Mouse (Mus musculus) intestine, postnatal 0 days (tissue): ENCODE data around the gene Ffar1. TPM values are rescaled to one million over a fixed set of nuclear protein-coding genes. Genes with fewer than 3 reads are reported as not detected.

Source experiments
- ATAC-seq: fragments of 200-750 bp; cut with Nextera tagmentation; 2 replicates; pipeline ENCODE4 v1.8.0; 2017; ENCODE audit warnings: mild to moderate bottlenecking, moderate TSS enrichment, moderate library complexity
- H3K27ac ChIP-seq: fragments of 300-500 bp; sonication (generic); 2 replicates; pipeline ENCODE4 v1.5.1; 2014; ENCODE audit warnings: mild to moderate bottlenecking, low read depth, low read length, moderate library complexity
- H3K27me3 ChIP-seq: fragments of 300-500 bp; sonication (generic); replicated peaks from 2 replicates; pipeline ENCODE4 v1.6.1; 2014; ENCODE audit warnings: low read length, mixed read lengths; ENCODE audit not compliant: control insufficient read depth, insufficient read depth
- H3K36me3 ChIP-seq: fragments of 300-500 bp; sonication (generic); 2 replicates; pipeline ENCODE4 v1.6.1; 2014; ENCODE audit warnings: mild to moderate bottlenecking, moderate library complexity; ENCODE audit not compliant: control insufficient read depth, insufficient read depth
- H3K4me1 ChIP-seq: fragments of 300-500 bp; sonication (generic); replicated peaks from 2 replicates; pipeline ENCODE4 v1.6.1; 2014; ENCODE audit warnings: antibody characterized with exemption, low read length, mixed read lengths; ENCODE audit not compliant: control insufficient read depth, insufficient read depth
- H3K4me2 ChIP-seq: fragments of 300-500 bp; sonication (generic); replicated peaks from 2 replicates; pipeline ENCODE4 v1.6.1; 2014; ENCODE audit warnings: low read depth, mild to moderate bottlenecking, moderate library complexity
- H3K4me3 ChIP-seq: fragments of 300-500 bp; sonication (generic); 2 replicates; pipeline ENCODE4 v1.5.1; 2014; ENCODE audit warnings: low read depth, low read length
- H3K9ac ChIP-seq: fragments of 300-500 bp; sonication (generic); 2 replicates; pipeline ENCODE4 v1.6.1; 2014; ENCODE audit warnings: mild to moderate bottlenecking, low read depth, low read length
- H3K9me3 ChIP-seq: fragments of 300-500 bp; sonication (generic); 2 replicates; pipeline ENCODE4 v1.6.1; 2016; ENCODE audit warnings: mixed run types; ENCODE audit not compliant: control insufficient read depth
- CTCF ChIP-seq: sonication (generic); IDR thresholded peaks from 2 replicates; pipeline ENCODE4 v1.5.1; 2016; ENCODE audit warnings: low read depth, mild to moderate bottlenecking, control low read depth, antibody characterized with exemption, moderate library complexity
- WGBS: fragments of 180-500 bp; shearing (Covaris S2); extraction: QIAGEN DNeasy Blood & Tissue Kit; methylation state at CpG from one replicate; pipeline ENCODE4 v1.1.7; 2014; 5-methylcytosine and 5-hydroxymethylcytosine counted together
- polyA plus RNA-seq: library from polyadenylated mRNA; unstranded; fragments of >200 nt; fragmentation: Nextera tagmentation; extraction: Ambion mirVana; gene quantifications from 2 replicates; pipeline ENCODE4 v1.2.1, GENCODE M21; 2015

The Ffar1 gene
- polyA plus RNA-seq, 1 experiment from 2014 or later: 0.13 TPM

GRCm38 (mm10) chr7:30820131-30820530 is 41.2 kb downstream of the Ffar1 start:
- Histone ChIP-seq H3K4me3 (no peak overlapping the region), H3K9ac (no peak overlapping the region), H3K27ac (no peak overlapping the region), H3K27me3 (no peaks in the 10 kb centered on the region), H3K4me1 (no peaks in the 10 kb centered on the region), H3K36me3 (no peaks in the 10 kb centered on the region), H3K4me2 (peak overlapping the region; percentile 24; the same call in 1 of the 2 replicates), H3K9me3 (no peaks in the 10 kb centered on the region)
- 32% methylated on average over 6 of the region's 6 CpGs for WGBS
- peak; percentile 14; the same call in 1 of the 2 replicates for ATAC-seq
- no peak for TF ChIP-seq CTCF

- Histone ChIP-seq H3K36me3 (no peaks in the 10 kb centered on the region), H3K4me3 (no peak overlapping the region), H3K9ac (no peak overlapping the region), H3K27me3 (no peaks in the 10 kb centered on the region), H3K4me1 (0 out of 2 replicates have a peak, but pooled peaks cover 3% of the 10 kb centered on the region), H3K27ac (peak overlapping the region; percentile 73), H3K9me3 (no peaks in the 10 kb centered on the region), H3K4me2 (peak overlapping the region; percentile 48)
- no peak for TF ChIP-seq CTCF
- 30% methylated on average over 6 of the region's 6 CpGs for WGBS
- peak; percentile 71 for ATAC-seq
Observed at GRCm38 (mm10) chr7:30812291-30812807, 49.0 kb downstream of the Ffar1 start.

GRCm38 (mm10) chr7:30811757-30812290 is 49.5 kb downstream of the Ffar1 start:
- no peaks in the 10 kb centered on the region for H3K36me3 ChIP-seq
- H3K4me3 ChIP-seq: no peak overlapping the region
- ATAC-seq: peak; percentile 58
- H3K4me2 ChIP-seq: peak overlapping the region; percentile 48
- H3K27me3 ChIP-seq: no peaks in the 10 kb centered on the region
- WGBS: 20% methylated on average over 9 of the region's 9 CpGs
- H3K9me3 ChIP-seq: no peaks in the 10 kb centered on the region
- 0 out of 2 replicates have a peak, but pooled peaks cover 3% of the 10 kb centered on the region for H3K4me1 ChIP-seq
- no peak for TF ChIP-seq CTCF
- H3K9ac ChIP-seq: no peak overlapping the region
- peak overlapping the region; percentile 73 for H3K27ac ChIP-seq

GRCm38 (mm10) chr7:30810319-30810718 is 51.0 kb downstream of the Ffar1 start:
- Histone ChIP-seq H3K36me3 (no peaks in the 10 kb centered on the region), H3K9me3 (no peaks in the 10 kb centered on the region), H3K9ac (no peak overlapping the region), H3K4me2 (no peak overlapping the region), H3K27me3 (no peaks in the 10 kb centered on the region), H3K27ac (no peak overlapping the region), H3K4me1 (0 out of 2 replicates have a peak, but pooled peaks cover 3% of the 10 kb centered on the region), H3K4me3 (no peak overlapping the region)
- ATAC-seq: no peak
- WGBS: 69% methylated on average over 6 of the region's 6 CpGs
- TF ChIP-seq CTCF: peak; percentile 67

Other genes with a start within 250 kb of the Ffar1 start
- gene Upk1a, start 248.7 kb downstream of the Ffar1 start, polyA plus RNA-seq: 1.0 and 1.6 TPM in 2 replicates
- 1,664 and 1,738 TPM in 2 replicates for gene Cox6b1, start 235.4 kb downstream of the Ffar1 start, polyA plus RNA-seq
- not detected in 2 replicates for gene Etv2, start 225.7 kb downstream of the Ffar1 start, polyA plus RNA-seq
- gene Rbm42, start 211.2 kb downstream of the Ffar1 start, polyA plus RNA-seq: 87.8 and 88.9 TPM in 2 replicates
- gene Haus5, start 196.6 kb downstream of the Ffar1 start, polyA plus RNA-seq: 38.3 and 38.7 TPM in 2 replicates
- gene Pmis2, start 190.0 kb downstream of the Ffar1 start, polyA plus RNA-seq: not detected in 2 replicates
- gene 2200002J24Rik, start 162.6 kb downstream of the Ffar1 start, polyA plus RNA-seq: 4.6 and 6.0 TPM in 2 replicates
- gene Atp4a, start 149.4 kb downstream of the Ffar1 start, polyA plus RNA-seq: 0.35 and 0.80 TPM in 2 replicates
- gene Tmem147, start 132.0 kb downstream of the Ffar1 start, polyA plus RNA-seq: 158 and 161 TPM in 2 replicates
- not detected in 2 replicates for gene Gapdhs, start 117.9 kb downstream of the Ffar1 start, polyA plus RNA-seq
- gene Sbsn, start 110.1 kb downstream of the Ffar1 start, polyA plus RNA-seq: 2.7 and 2.9 TPM in 2 replicates
- gene Dmkn, start 97.8 kb downstream of the Ffar1 start, polyA plus RNA-seq: 27.8 and 28.2 TPM in 2 replicates
- 4.1 and 4.8 TPM in 2 replicates for gene Krtdap, start 73.7 kb downstream of the Ffar1 start, polyA plus RNA-seq
- gene Ffar2, start 37.8 kb downstream of the Ffar1 start, polyA plus RNA-seq: 12.5 and 12.6 TPM in 2 replicates
- gene Ffar3, start 5.4 kb downstream of the Ffar1 start, polyA plus RNA-seq: 0.21 and 0.47 TPM in 2 replicates
- gene Cd22, start 18.8 kb upstream of the Ffar1 start, polyA plus RNA-seq: 0.27 and 0.51 TPM in 2 replicates
- 0.18 and 0.31 TPM in 2 replicates for gene Mag, start 53.3 kb upstream of the Ffar1 start, polyA plus RNA-seq
- gene Hamp2, start 63.1 kb upstream of the Ffar1 start, polyA plus RNA-seq: not detected in 2 replicates
- 0.43 TPM in 1 of 2 replicates, not detected in the other for gene Hamp, start 82.5 kb upstream of the Ffar1 start, polyA plus RNA-seq
- 13.3 and 15.0 TPM in 2 replicates for gene Usf2, start 95.2 kb upstream of the Ffar1 start, polyA plus RNA-seq
- 110 and 118 TPM in 2 replicates for gene Lsr, start 111.9 kb upstream of the Ffar1 start, polyA plus RNA-seq
- 10.4 and 12.0 TPM in 2 replicates for gene Fam187b, start 112.2 kb upstream of the Ffar1 start, polyA plus RNA-seq
- gene Fxyd5, start 180.9 kb upstream of the Ffar1 start, polyA plus RNA-seq: 18.2 and 19.3 TPM in 2 replicates
- gene Fxyd7, start 189.9 kb upstream of the Ffar1 start, polyA plus RNA-seq: 15.2 and 16.2 TPM in 2 replicates
- gene Fxyd1, start 195.6 kb upstream of the Ffar1 start, polyA plus RNA-seq: 78.9 and 83.1 TPM in 2 replicates
- 0.70 and 0.78 TPM in 2 replicates for gene Lgi4, start 197.8 kb upstream of the Ffar1 start, polyA plus RNA-seq
- 40.4 and 48.0 TPM in 2 replicates for gene Fxyd3, start 215.1 kb upstream of the Ffar1 start, polyA plus RNA-seq